Mouse (Mus musculus): ENCODE results near the gene Fbxl8. TPM values are rescaled to one million over a fixed set of nuclear protein-coding genes. Genes with fewer than 3 reads are reported as not detected.
"Not testable (repeated sequence)": the region's sequence is repeated elsewhere in the genome, so short reads cannot be mapped to it uniquely, and the experiment has no call there.

Gene Fbxl8
- polyA plus RNA-seq, 1 experiment from 2014 or later = 3.5 TPM

DNA sequence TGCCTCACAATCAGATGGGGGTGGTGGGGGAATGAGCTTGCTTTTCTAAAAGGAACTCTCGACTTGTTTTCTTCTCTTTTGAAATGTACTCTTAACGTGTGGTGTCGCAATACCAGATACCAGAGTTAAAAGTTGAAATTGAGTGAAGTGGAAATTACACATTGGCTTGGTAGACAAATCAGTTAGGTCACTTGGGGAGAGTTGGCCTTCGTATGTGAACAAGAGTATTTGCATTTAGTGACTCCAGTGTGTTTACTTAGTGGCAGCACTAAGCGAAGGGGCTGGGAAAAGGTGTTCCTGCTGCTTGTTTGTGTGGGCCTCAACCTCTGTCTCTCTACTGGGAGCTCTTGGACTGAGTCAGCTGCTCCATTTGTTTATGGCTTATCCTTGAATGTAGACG is 38.5 kb upstream of the Fbxl8 start:
- Histone ChIP-seq H3K36me3 (ENCODE audit: control insufficient read depth, insufficient read depth, low read length) (no peaks in the 10 kb centered on the region), H3K9ac (ENCODE audit: low read length) (peak overlapping the region; percentile 86), H3K4me2 (replicated peaks; ENCODE audit: low read depth) (peak overlapping the region; percentile 84), H3K27ac (replicated peaks) (peak overlapping the region; percentile 95), H3K9me3 (ENCODE audit: control insufficient read depth, low read length) (no peaks in the 10 kb centered on the region), H3K4me3 (ENCODE audit: low read depth, low read length) (peak overlapping the region; percentile 90), H3K27me3 (ENCODE audit: control insufficient read depth, insufficient read depth, low read length) (no peaks in the 10 kb centered on the region), H3K4me1 (replicated peaks; ENCODE audit: control insufficient read depth, insufficient read depth) (peaks cover 5% of the 10 kb centered on the region)
- no peak for TF ChIP-seq CTCF (IDR thresholded peaks at IDR 0.05; ENCODE audit: low read depth)
- no peak for TF ChIP-seq EP300 (optimal IDR thresholded peaks at IDR 0.05)
- DNase-seq (ENCODE audit: low spot score) (peak; percentile 59), ATAC-seq (ENCODE audit: low FRiP score, low TSS enrichment) (peak; percentile 87)
- 7% methylated on average over 6 of the region's 6 CpGs for WGBS

DNA sequence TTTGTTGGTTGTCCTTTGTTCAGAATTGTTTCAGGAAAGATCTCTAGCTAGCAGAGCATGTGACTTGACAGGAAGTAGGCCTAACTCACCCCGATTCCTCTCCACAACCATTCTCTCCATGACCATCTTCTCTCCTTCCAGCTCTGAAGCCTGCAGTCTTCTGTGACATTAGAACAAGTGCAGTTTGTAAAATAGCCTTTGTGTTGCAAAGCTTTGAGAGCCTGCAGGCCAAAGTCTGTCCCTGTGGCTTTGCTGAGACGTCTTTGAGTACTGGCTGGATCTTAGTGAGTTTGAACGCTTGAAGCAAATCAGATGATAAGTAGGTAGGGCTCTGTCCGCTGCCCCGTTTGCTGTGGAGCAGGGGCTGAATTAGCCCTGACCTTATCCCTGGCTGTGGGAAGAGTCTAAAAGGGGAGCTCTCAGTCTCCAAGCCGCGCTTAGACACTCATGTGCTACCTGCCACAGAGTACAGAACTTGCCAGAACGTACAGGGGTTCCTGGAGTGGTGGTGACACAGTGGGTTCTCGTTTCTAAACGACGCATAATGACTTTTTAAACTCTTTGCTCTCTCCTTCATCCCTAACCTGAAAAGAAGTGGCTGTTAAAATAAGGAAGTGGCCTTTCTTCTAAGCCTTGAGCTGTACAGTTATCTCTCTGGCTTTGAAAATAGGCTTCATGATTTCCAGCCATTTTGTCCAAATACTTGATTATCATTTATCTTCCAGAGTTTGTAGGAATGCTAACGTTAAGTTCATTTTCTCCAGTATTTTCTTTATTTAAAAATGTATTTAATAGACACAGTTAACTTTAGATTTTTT is 32.7 kb upstream of the Fbxl8 start:
- Histone ChIP-seq H3K9ac (ENCODE audit: low read length) (no peak overlapping the region), H3K27me3 (ENCODE audit: control insufficient read depth, insufficient read depth, low read length) (no peaks in the 10 kb centered on the region), H3K4me3 (ENCODE audit: low read depth, low read length) (no peak overlapping the region), H3K4me2 (replicated peaks; ENCODE audit: low read depth) (no peak overlapping the region), H3K4me1 (replicated peaks; ENCODE audit: control insufficient read depth, insufficient read depth) (no peaks in the 10 kb centered on the region), H3K36me3 (ENCODE audit: control insufficient read depth, insufficient read depth, low read length) (no peaks in the 10 kb centered on the region; the same call in 1 of the 2 replicates), H3K9me3 (ENCODE audit: control insufficient read depth, low read length) (no peaks in the 10 kb centered on the region), H3K27ac (replicated peaks) (no peak overlapping the region; the same call in 1 of the 2 replicates)
- 78% methylated on average over 12 of the region's 12 CpGs for WGBS
- DNase-seq (ENCODE audit: low spot score) (no peak), ATAC-seq (ENCODE audit: low FRiP score, low TSS enrichment) (no peak)
- TF ChIP-seq CTCF (IDR thresholded peaks at IDR 0.05; ENCODE audit: low read depth) = no peak
- TF ChIP-seq EP300 (optimal IDR thresholded peaks at IDR 0.05) = no peak

DNA sequence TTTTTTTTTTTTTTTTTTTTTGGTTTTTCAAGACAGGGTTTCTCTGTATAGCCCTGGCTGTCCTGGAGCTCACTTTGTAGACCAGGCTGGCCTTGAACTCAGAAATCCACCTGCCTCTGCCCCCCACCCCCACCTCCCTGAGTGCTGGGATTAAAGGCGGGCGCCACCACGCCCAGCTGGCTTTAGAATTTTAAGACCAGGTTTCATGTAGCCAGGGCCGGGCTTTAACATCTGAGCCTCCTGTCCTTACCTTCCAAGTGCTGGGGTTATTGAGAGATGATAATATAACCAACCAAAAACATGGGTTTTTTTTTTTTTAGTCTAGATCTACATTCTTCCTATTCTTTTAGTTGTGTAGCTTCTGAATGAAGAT is 32.1 kb upstream of the Fbxl8 start:
- 85% methylated on average over 4 of the region's 4 CpGs for WGBS
- H3K9ac ChIP-seq (ENCODE audit: low read length); H3K9me3 ChIP-seq (ENCODE audit: control insufficient read depth, low read length); H3K4me3 ChIP-seq (ENCODE audit: low read depth, low read length); H3K4me1 ChIP-seq (replicated peaks; ENCODE audit: control insufficient read depth, insufficient read depth); H3K4me2 ChIP-seq (replicated peaks; ENCODE audit: low read depth); DNase-seq (ENCODE audit: low spot score); H3K27ac ChIP-seq (replicated peaks); ATAC-seq (ENCODE audit: low FRiP score, low TSS enrichment); H3K36me3 ChIP-seq (ENCODE audit: control insufficient read depth, insufficient read depth, low read length); H3K27me3 ChIP-seq (ENCODE audit: control insufficient read depth, insufficient read depth, low read length): not testable (repeated sequence)

DNA sequence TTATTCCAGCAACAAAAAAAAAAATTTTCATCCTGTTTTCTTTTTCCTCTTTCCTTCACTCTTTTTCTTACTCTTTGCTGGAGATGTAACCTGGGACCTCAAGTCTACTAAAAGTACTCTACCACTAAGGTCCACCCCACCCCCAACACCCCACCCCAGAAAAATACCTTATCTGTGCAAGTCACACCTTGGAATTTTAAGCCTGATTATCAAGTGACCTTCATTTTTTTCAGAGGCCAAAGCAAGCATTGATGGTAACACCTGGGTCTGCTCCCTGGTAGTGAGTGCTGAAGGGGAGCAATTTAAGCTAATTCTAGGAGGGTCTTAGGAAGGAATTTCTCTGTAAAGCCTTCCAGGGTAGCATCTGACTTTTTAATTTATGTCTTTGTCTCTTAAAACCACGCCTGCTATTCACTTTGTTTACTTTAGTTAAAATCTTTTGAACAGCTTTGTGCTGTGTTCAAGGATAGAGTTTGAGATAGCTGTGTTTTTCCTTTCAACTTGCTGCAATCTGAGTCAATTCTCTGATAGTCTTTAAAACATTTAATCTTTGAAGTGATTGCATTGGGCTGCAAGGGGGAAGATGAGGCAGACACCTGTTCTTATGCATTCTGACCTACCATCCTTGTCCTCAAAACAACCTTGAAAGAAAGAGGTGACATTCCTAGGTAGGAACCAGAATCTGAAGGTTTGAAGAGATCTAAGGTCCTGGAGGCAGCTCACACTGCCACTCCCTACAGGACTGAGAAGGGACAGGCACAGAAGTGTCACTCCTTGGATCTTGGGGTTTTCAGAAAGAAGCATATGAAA is 31.1 kb upstream of the Fbxl8 start:
- H3K4me2 ChIP-seq (replicated peaks; ENCODE audit: low read depth) = no peak overlapping the region
- H3K36me3 ChIP-seq (ENCODE audit: control insufficient read depth, insufficient read depth, low read length) = no peaks in the 10 kb centered on the region; the same call in 1 of the 2 replicates
- H3K4me1 ChIP-seq (replicated peaks; ENCODE audit: control insufficient read depth, insufficient read depth) = no peaks in the 10 kb centered on the region
- no peak overlapping the region for H3K27ac ChIP-seq (replicated peaks)
- H3K4me3 ChIP-seq (ENCODE audit: low read depth, low read length) = no peak overlapping the region
- TF ChIP-seq EP300 (optimal IDR thresholded peaks at IDR 0.05) = no peak
- no peak for TF ChIP-seq CTCF (IDR thresholded peaks at IDR 0.05; ENCODE audit: low read depth)
- no peaks in the 10 kb centered on the region for H3K9me3 ChIP-seq (ENCODE audit: control insufficient read depth, low read length)
- ATAC-seq (ENCODE audit: low FRiP score, low TSS enrichment) = no peak
- H3K9ac ChIP-seq (ENCODE audit: low read length) = no peak overlapping the region
- DNase-seq (ENCODE audit: low spot score) = no peak
- 24% methylated on average over 1 of the region's 1 CpGs for WGBS
- H3K27me3 ChIP-seq (ENCODE audit: control insufficient read depth, insufficient read depth, low read length) = no peaks in the 10 kb centered on the region

DNA sequence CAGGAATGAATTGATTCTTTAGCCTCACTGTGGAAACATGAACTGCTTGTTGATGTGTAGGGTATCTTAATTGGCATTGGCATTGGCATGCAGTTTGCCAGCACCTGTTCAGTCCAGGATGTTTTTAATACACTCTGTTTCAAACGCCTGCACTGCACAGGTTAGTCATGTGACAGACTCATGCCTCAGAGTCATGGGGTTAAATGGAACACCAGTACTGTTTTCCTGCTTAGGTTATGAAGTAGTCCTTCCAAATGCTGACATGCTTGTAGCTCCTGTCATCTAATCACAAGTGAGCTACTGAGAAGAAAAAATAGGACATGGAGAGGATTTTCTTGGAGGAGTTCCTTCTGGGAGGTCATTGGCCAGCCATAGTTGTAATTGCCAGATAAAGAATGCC is 29.2 kb upstream of the Fbxl8 start:
- TF ChIP-seq CTCF (IDR thresholded peaks at IDR 0.05; ENCODE audit: low read depth) = no peak
- TF ChIP-seq EP300 (optimal IDR thresholded peaks at IDR 0.05) = no peak
- Histone ChIP-seq H3K36me3 (ENCODE audit: control insufficient read depth, insufficient read depth, low read length) (no peaks in the 10 kb centered on the region; the same call in none of the 2 replicates), H3K27me3 (ENCODE audit: control insufficient read depth, insufficient read depth, low read length) (no peaks in the 10 kb centered on the region), H3K4me2 (replicated peaks; ENCODE audit: low read depth) (no peak overlapping the region), H3K4me3 (ENCODE audit: low read depth, low read length) (no peak overlapping the region), H3K9me3 (ENCODE audit: control insufficient read depth, low read length) (no peaks in the 10 kb centered on the region), H3K27ac (replicated peaks) (no peak overlapping the region), H3K4me1 (replicated peaks; ENCODE audit: control insufficient read depth, insufficient read depth) (no peaks in the 10 kb centered on the region), H3K9ac (ENCODE audit: low read length) (no peak overlapping the region)
- DNase-seq (ENCODE audit: low spot score) (no peak), ATAC-seq (ENCODE audit: low FRiP score, low TSS enrichment) (no peak)
- 50% methylated on average over 1 of the region's 1 CpGs for WGBS
